Mouse (Mus musculus): ENCODE data around the gene Adcy9.

The Adcy9 gene

DNA sequence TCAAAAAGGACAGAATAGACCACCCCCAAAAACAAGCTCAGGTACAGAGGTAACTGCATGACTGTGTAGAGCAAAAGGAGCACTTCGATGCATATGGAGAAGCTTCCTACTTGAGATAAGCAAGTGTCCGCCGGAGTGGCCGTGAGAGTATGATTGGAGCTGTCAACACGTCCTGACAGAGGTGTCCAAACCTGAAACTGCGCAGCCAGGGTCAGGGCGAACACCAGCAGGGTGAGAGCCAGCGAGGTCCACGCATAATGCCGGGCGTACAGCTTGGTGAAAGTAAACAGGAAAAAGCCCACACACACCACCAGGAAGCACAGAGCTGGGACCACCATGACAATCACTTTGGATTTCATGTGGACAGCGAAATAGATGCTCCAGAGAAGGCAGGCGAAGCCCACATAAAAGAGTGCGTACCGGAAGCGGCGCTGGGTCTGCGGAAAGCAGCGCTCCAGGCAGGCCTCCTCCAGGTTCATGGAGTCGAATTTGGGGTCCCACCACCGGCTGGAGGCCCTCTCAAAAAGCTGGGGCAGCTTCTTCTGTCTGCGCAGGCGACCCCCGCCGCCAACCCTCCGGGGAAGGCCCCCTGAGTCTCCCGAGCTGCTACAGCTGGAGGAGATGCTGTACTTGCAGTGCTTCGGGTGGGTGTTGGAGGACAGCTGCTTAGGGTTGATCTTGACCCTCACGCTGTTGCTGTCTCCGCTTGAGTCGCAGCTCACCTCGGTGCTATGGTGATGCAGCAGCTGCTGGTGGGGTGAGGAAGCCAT, 1.3 kb downstream of the Adcy9 start:
- peak; percentile 60 for DNase-seq

DNA sequence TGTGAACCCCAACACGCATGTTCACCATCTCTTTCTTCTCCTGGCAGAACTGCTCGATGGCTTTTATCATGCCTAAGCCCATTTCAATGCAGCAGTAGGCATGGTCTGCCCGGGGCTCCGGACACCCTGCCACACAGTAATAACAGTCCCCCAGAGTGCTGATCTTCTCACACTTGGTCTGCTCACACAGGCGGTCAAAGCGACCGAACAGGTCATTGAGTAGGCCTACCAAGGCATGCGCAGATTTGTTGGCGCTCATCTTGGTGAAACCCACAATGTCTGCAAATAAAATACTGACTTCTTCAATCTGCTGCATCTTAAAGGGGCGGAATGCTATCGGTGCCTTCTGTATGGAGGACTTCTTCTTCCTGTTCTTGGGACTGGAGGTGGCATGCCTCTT, 2.2 kb downstream of the Adcy9 start:
- DNase-seq: no peak

DNA sequence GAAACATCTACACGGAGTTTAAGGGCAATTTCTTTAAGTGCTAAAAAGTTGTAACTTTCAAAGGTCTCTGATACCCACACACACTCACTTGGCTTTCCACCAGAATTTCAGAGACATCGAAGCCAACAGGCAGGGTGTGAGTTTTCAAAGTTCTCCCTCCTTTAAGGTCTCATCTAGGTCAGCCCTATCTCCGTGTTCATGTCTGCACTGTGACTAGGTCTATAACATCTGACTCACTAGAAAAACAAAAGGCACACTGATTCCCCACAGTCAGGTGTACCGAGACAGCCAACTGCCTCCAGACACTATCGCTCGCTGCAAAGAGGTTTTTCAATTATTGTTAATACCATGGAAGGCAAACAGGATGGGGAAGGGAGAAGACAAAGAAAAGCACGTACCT, 2.8 kb downstream of the Adcy9 start:
- DNase-seq: no peak

DNA sequence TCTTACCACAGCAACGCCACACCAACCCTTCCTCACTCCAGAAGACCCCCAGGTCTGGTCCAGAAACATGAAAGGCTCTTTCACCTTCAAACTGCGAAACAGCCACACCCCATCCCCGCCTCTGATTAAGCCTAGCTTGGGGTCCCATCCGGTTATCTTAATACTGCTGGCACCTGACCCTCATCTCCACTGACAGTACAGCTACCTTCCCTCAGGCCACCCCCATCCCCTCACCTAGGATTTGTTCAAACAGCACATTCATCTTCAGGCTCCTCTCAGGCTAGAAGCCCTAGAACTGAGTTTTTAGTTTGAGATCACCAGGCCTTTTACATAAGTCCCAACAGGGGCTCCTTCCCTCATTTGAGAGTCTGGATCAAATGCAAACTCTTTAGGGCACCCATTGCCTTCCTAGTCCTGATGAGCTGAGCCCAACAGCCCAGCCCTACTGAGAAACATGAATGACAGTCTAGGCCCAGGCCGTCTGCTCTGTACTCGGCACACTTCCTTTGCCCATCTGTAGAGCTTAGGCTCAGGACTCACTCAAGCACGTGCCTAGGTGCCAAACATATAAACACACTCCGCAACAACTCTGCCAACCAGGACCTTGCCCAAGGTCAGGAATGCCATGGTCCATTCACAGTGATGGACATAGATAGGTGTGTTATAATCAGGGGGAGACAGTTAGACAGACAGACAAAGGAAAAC, 5.3 kb downstream of the Adcy9 start:
- DNase-seq: no peak

DNA sequence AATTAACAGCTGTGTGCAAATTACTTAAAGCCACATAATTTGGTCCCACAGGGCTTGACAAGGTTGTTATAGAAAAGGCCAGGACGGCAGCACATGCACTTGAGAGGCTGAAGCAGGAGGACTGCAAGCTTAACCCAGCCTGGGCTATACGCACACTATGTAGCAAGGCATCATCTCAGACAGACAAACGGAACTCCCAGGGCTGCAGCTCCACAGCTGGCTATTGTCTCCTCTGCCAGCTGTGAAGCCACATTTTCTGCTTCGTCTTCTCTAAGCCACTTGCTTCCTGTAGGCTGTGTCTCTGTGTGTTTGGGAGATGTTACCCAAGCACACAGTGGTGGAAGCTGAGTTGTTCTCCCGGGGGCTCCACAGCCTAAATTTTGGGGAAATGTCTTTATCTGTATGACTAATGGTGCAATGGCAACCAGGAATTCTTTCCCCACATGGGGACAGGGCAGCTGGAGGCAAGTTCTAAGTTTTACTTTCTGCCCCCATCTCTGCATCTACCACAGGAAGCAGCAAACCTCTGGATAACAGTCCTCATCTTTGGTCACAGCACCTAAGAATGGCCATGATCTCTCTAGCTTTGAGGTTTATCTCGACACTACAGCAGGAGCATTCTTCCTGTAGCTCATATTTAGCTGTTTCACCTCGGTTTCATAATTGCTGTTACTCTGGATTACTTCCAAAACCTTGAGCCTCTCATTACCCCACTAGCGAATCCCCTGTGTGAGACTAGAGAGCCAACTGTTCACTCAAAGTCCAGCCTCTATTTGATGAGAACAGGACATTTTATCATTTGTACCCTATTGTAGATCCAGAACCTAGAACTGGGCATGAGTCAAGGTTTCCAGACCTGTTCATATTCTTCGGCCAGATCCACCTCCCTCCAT, 6.1 kb downstream of the Adcy9 start:
- peak; percentile 51 for DNase-seq

DNA sequence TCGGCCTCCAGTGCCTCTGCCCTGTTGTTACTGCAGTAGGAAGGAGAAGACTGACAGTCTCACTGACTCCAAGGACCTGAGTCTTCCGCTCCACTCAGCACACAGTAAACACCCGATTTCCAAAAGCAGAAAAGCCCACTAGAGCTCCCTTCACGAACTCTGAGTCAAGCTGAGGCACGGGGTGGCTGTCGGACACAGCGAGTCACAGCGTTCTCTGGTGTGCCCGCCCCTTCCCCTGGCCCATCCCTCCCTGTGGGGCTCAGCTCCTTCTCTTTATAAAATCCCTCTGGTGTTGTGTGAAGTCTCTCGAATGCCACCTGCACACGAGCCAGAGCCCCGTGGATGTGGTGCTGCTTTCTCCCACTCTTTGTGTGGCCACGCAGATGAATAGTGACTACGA, 7.0 kb downstream of the Adcy9 start:
- DNase-seq: peak; percentile 26

DNA sequence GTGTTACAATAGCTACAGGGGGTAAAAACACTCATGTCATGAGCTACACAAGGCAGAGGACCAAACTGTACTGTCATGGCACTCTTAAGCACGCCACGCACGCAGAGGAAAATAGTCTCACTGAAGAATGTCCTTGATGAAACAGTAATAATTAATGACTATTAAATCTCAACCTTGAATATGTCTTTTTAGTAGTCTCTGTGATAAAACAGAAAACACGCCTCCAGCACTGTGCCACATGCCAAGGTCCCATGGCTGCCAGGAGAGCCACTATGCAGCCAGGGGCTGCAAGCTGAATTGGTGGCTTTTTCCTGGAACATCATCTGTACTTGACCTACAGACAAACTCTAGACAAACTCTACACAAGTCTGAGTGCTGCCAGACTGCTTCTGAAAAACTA, 8.0 kb downstream of the Adcy9 start:
- DNase-seq: no peak

DNA sequence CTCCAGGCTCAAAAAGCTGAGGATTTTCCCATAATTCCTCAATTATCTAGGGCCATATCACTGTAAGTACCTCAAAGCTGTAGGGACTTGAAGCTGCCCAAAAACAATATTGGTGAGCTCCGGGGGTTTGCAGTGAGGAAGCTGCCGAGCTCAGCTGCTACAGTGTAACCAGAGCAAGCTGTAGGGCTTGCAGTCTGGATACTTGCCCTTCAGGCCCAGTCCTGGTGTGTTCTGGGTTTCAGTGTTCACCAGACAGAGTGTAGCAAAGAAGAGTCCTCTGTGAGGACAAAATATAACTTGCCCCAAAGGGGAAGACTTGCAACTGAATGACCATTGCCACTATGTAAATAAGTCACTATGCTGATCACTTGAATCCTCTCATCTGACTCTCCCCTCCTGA, 9.0 kb downstream of the Adcy9 start:
- DNase-seq: no peak

DNA sequence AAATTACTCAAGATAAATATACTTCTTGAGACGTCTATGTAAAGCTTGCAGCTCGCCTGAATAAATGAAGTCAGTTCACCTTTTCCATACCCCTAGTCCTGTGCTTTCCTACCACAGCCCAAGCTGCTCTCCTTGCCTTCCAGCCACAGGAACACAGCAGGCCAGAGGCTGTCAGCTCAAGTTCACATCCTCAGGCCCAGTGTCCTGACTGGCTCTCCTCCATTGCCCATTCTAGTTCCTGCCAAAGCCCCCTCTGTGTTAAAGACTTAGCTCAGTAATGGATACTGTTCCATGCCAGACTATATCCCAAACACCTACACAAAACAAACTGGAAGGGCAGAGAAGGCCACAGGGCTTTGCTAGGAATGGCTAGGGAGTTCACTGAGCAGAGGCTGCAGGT, 12.8 kb downstream of the Adcy9 start:
- DNase-seq: no peak

DNA sequence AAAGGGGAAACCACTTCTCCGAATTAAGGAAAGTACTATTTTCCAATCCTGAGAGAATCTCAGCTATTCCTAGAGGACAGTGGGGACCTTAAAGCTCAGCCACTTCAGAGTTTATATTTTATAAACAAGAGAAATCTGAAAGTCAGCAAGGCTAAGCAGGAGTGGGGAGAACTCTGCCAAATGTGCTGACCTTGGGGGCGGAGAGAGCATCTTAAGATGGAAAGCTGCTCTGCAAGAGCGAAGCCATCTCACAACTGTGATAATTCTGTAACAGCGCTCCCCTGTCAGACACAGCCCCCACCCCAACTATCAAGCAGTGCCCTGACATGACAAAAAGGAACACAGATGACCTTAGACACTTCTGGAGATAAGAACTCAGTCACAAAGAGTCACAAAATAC, 13.6 kb downstream of the Adcy9 start:
- no peak for DNase-seq

DNA sequence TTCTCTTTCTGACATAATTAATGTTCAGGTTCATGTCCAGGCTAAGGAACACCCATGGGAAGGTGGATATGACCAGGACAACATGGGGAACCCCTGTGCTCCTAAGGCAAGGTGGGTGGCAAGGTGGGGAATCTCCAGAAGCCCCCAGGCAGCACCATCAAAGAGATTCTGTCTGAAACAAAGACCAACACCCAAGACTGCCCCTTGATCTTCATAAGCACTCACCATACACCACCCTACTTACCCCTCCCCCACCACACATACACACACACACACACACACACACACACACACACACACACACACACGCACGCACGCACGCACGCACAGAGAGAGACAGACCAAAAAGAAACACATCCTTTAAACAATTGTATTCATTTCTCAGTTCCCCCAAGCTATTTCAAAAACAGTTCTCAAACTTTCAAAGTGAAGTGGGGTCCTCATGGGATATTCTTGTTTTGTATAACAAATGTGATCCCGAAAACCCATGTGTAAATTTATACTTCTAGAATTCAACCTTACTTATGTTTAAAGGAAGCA, 14.2 kb downstream of the Adcy9 start:
- DNase-seq: no peak

DNA sequence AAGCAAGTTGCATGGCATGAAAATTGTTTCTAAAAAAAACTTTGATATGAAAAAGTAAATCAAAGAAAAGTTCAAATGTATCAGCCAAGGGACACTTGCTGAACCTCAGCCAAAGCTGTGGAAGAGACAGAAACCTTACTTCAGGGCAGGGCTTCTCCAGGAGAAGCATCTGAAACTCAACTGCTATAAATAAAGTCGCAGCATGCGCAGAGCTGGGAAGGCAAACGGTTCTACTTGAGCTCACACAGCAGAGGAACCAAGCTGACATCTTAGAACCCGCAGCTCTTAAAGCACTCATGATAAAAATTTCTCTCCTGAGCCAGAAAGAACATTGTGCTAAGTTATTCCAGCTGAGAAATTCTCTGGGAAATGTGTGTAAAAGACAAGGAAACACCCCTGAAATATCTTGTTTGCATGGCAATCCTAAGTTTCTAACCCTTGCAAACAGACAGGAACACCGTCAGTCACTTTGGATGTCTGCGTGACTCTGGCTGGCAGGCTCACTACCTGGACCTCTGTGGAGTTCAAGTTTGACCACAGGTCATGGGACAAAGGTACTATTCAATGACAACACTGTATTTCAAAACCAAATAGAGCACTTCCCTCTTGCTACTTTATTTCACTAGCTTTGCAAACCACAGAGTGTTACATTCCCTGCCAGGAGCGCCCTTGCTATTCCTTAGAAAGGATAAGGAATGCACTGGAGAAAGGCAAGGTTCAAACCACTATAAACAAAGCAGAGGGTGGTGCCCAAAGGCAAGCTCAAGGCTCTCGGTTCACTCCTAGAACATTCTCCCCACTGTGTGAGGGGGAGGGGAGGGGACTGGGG, 15.2 kb downstream of the Adcy9 start:
- DNase-seq: no peak

DNA sequence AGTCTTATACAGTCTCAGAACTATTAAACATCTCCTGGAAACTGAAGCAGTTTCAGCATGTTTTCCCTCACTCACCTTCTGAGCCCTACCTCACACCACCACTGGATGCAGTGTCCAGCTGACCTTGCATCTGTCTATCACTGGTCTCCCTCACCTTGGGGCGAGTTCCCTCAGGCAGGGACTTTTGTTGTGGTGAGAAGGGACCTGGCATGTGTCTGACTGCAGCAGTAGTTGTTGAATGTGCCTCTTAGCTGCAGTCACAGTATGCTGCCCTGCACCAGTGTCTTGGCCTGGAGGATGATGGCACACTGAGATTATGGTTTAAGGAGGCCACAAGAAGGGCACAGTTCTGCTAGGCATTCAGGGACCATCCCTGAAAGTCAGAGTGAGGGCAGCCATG, 19.2 kb downstream of the Adcy9 start:
- no peak for DNase-seq

DNA sequence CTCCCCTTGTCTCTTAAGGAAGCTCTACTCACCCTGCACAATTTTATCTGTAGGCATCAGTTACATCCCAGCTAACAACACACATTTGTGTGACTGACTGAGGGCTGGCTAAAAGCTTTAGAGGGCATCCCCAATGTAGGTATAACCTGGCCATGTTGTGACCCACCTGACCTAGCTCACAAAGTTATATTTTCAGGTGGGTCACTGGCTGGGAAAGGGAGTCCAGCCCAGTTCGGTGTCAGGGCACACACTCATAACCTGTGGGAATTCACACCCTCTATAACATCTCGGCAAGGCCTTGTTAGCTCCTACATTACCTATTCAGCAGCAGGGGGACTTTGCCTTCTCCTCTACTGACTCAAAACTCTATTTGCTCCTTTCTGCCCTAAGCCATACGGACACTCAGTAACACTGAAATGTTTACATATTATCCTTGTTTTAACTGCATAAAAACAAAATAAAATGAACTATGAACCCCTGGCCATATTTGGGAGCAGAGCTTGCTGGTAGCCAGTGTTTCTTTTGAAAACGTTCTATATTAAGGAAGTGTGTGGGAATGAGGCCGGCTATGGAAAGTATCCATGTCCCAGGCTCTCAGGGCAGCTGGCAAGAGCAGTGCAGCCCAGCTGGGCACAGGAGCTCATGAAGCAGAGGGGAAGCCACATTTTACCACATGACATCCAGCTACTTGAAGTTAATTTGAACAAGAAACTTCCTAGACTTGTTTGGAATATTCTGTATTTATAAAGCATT, 20.7 kb downstream of the Adcy9 start:
- no peak for DNase-seq

DNA sequence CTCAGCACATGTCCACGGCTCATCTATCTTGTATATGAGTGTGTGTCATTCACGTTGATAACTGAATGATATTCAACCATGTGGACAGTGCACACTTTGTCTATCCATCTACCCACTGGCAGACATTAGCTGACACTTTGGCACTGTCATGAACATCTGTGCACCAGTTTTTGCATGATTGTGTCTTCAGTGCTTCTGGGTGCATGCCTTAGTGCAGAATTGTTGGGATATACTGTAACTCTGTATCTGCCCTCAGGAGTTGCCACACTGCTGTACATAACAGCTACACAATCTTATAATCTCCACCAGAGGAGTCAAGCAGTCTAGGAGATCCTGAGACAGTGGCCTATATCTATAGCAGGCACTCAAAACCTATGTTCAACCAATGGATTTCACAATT, 21.5 kb downstream of the Adcy9 start:
- no peak for DNase-seq

DNA sequence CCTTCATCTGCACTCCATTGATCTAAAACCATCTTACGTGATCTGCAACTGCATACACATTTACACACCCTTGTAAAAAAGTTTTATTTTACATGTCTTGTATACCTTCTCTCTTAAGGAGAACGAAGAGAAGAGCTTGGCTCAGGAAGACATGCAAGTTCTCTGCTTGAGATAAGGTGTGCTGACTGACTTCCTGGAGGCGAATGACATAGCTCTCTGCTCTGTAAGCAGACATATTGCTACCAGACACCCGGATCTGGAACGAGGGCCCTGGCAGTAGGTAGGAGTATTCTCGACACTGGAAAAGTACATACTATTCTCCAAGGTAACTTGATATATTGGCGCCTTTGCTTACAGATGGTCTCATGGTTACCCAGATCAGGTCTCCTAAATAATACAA, 22.7 kb downstream of the Adcy9 start:
- no peak for DNase-seq

DNA sequence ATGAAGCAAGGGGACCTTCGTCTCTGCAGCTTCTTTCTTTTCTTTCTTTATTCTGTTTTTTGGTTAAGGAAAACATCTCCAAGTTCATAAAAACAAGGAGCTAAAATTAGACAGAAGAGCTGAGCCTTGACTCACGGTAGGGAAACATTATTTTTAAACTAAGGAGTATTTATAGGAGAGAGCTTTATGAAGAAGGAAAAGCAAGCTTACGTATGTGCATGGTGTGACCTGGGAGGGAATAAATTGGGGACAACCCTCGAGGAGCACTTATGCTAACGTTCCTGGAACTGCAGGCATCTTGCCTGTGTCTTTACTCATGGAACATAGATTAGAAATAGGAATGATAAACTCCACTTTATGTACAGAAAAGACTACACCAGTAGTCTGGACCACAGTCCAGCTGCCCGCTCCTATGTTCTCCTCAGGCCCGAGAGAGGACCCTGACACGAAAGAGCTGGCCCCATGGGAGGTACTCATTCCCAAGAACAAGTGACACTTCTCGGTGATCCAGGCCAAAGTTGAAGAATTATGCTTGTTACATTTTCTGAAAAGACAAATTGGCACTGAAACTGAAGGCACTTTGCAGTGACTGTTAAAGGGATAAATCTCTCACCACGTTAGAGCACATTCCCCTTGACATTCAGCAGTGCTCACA, 24.5 kb downstream of the Adcy9 start:
- no peak for DNase-seq

DNA sequence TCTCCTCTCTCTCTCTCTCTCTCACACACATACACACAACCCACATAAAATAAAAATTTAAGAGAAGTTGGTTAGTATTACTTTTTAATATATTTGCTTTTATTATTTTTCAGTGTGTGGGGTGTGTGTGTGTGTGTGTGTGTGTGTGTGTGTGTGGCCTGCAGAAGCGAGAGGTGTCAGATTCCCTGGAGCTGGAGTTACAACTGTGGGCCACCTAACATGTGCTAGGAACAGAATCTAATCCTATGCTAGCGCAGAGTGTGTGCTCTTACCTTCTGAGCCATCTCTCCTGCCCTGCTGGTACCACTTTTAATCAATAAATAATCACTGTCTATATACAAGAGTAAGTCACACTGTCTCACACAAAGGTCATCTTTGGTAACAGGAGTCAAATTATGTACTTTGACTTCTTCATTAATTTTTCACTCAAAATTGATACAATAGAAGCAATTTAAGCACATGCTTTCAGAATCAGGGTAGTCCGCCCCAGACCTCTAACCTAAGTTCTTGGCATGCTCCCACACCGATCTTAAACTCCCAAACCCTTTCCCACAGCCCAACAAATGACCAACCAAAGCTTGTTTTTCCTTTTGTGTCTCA, 25.2 kb downstream of the Adcy9 start:
- DNase-seq: no peak

DNA sequence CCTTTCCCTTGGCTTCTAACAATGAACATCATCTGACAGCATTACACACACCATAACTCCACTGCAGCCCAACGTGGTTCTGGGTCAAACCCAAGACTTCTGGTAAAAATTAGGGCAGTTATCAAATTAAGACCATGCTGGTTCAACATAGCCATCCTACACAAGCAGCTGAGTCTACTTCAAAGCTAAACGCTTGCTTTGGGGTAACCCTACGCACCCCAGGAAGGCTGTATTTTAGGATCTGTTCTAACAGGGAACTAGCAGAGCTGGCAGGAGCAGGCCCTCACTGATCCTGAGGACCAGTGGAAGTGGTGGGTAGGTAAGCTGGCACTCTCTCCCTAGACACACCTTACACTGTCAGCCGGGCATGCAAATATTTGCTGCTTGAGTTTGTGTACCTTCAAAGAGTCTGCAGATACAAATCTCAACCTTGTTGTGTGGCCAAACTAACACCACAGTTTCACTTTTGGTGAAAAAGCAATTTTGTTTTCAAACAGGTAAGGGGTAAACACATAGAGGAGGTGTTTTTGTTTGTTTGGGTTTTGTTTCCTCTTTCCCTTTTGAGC, 36.7 kb downstream of the Adcy9 start:
- no peak for DNase-seq

DNA sequence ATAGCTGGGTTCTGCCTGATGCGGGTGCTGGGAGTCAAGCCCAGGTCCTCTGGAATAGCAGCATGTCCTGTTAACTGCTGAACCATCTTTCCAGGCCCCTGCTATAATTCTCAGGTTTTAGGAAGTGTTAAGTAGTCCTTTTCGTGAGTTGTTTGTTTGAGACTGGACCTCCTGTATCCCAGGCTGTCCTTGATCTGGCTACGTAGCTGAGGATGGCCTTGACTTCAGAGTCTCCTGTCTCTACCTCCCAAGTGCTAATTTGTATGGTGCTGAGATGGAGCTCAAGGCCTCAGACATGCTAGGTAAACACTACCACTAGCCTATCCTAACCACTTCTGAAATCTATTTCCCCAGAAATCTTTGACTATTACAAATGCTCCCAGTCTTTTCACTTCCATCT, 37.9 kb downstream of the Adcy9 start:
- no peak for DNase-seq

All from thymus, postnatal 4 days (tissue).